Mouse (Mus musculus) gastrocnemius, adult 2 months (tissue): ENCODE data around the gene Gmpr. TPM values are rescaled to one million over a fixed set of nuclear protein-coding genes. Genes with fewer than 3 reads are reported as not detected.
"Not testable (repeated sequence)": the region's sequence is repeated elsewhere in the genome, so short reads cannot be mapped to it uniquely, and the experiment has no call there.

Source experiments
- DNase-seq: peaks from one replicate; pipeline ENCODE4 v3.0.0; 2022
- H3K27ac ChIP-seq: fragments of 200-600 bp; 2 replicates; pipeline ENCODE4 v1.8.1; 2022; ENCODE audit warnings: mild to moderate bottlenecking
- H3K4me3 ChIP-seq: fragments of 200-600 bp; 2 replicates; pipeline ENCODE4 v1.8.1; 2022; ENCODE audit warnings: mild to moderate bottlenecking, moderate library complexity
- CTCF ChIP-seq: fragments of 200-600 bp; IDR thresholded peaks from 2 replicates; pipeline ENCODE4 v1.8.1; 2022; ENCODE audit warnings: antibody characterized with exemption, mild to moderate bottlenecking, moderate library complexity
- intact Hi-C: fragments of 180-260 bp; cut with DNase I; formaldehyde crosslinking; loops from one replicate; pipeline ENCODE4 v1.15.1; 2025
- total RNA-seq, 2 experiments: library from RNA; stranded (reverse); gene quantifications; 2 replicates each; pipeline ENCODE4 v1.2.3; 2021

Gene Gmpr
- total RNA-seq, 2 experiments from 2014 or later = 152 to 185 TPM

DNA sequence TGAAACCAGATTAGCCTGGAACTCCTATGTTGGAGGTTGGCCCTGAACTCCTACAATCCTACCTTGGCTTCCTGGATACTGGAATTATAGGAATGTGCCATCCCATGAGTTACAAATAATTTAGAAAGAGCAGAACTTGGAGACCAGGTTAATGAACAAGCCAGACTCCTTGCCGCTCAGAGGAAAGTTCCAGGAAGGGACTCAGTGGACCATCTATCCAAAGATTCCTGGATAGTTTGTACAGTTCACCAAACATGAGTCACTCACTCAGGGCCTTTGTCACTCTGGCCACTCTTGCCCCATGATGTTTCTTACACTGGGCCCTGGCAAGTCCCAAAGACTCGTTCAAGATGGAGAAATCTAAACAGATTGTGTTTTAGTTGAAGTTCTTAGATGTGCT, 24.0 kb upstream of the Gmpr start:
- intact Hi-C loops = no loop called here
- no peak for TF ChIP-seq CTCF
- Histone ChIP-seq H3K4me3 (no peak overlapping the region), H3K27ac (no peak overlapping the region)
- no peak for DNase-seq

DNA sequence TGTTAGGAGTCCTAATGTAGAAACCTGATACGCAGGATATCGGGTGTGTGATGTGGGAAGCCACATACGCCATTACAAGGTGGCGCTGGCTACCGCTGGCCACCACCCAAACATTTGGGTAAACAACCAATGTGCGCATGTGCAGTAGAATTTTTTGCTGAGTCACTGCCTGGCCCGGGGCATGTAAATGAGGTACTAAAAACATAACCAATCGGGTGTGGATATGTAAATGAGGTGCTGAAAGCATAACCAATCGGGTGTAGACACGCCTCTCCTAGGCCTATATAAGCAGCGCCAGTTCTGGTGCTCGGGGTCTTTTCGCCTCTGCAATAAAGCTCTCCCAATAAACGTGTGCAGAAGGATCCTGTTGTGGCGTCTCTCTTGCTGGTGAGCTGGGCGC, 23.3 kb upstream of the Gmpr start:
- H3K27ac ChIP-seq, H3K4me3 ChIP-seq, intact Hi-C loops, DNase-seq: not testable (repeated sequence)

DNA sequence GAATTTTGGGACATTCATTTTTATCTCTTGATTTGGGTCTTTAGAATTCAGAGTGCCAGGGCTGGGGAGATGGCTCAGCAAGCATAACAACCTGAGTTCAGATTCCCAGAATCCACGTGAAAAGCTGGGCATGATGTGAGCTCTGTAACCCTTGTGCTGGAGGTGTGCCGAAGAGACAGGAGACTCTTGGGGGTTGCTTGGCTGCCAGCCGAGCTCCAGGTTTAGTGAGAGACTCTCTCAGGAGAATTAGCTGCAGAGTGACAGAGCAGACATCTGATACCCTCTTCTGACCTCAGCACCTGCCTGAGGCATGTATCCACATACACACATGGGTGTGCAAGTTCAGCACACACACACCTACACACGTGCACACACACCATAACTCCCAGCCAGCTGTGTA, 21.6 kb upstream of the Gmpr start:
- Histone ChIP-seq H3K27ac (no peak overlapping the region), H3K4me3 (no peak overlapping the region)
- DNase-seq = peak; percentile 28
- intact Hi-C loops = no loop called here
- TF ChIP-seq CTCF = no peak

DNA sequence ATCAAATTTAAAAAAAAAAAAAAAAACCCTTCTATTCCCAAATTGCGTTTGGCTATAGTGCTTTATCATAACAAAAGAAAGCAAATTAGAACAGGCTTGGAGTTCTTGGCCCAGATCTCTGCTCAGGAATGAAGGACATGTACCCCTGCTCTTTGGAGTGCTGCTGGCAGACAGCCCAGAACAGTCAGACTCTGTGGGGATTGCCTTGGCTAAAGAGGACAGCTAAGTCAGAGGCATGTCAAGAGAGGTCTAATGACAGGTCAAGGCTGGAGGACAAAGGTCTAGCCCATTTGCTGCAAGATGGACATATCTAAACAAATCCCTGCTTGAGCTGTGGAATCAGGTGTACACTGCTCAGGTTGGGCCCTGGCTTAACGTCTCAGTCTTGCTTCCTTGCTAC, 20.6 kb upstream of the Gmpr start:
- no peak for TF ChIP-seq CTCF
- Histone ChIP-seq H3K27ac (no peak overlapping the region), H3K4me3 (no peak overlapping the region)
- intact Hi-C loops = no loop called here
- DNase-seq = peak; percentile 56

DNA sequence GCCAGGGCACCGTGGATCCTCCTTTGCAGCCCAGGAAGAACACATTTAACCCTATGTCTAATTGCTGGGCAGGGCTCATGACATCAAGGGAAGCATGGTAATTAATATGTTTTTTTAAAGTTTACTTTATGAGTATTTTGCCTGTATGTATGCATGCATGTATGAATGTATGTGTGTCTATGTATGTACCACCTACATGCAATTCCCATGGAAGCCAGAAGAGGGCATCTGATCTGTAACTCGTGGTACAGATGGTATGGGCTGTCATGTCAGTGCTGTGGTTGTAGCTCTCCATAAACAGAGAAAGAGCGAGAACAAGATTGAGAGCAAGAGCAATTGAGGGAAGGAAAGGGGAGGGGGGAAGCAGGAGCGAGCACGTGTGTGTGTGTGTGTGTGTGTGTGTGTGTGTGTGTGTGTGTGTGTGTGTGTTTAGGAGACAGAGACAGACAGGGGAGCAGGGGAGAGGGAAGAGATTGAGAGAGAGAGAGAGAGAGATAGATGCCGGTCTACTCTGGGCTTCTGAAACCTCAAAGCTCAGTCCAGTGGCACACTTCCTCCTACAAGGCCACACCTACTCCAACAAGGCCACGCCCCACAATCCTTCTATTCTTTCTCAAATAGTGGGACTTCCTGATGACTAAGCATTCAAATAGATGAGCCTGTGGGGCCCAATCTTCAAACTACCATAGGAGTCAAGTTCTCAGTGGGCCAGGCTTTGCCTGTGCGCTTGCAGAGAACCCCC, 15.1 kb upstream of the Gmpr start:
- intact Hi-C loops = no loop called here
- peak; percentile 28; the same call in 1 of the 2 replicates for TF ChIP-seq CTCF
- DNase-seq = no peak
- Histone ChIP-seq H3K27ac (no peak overlapping the region), H3K4me3 (no peak overlapping the region)

GRCm38 (mm10) chr13:45493846-45494245, 13.4 kb upstream of the Gmpr start:
- H3K27ac ChIP-seq = no peak overlapping the region
- DNase-seq = no peak
- no peak for TF ChIP-seq CTCF
- no peak overlapping the region for H3K4me3 ChIP-seq
- intact Hi-C loops = no loop called here

DNA sequence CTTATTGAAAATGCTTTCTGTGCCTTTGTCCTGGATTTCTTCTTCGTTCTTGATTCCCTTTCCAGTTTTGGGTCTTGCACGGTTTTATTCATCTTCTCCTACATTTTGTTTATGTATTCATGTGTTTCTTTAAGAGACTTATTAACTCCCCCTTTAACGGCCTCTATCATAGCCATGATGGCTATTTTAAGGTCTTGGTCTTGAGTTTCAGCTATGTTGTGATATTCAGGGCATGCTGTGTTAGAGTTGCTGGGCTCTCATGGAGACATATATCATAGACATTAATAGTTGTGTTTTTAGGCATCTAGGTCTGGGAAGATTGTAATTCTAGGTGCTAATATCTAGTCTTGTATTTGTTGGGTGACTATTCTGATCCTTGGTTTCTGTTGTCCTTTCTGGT, 8.6 kb upstream of the Gmpr start:
- Histone ChIP-seq H3K4me3 (peak overlapping the region; percentile 65), H3K27ac (peak overlapping the region; percentile 91)
- no peak for DNase-seq
- no peak for TF ChIP-seq CTCF
- intact Hi-C loops = no loop called here

- no peak for TF ChIP-seq CTCF
- intact Hi-C loops = no loop called here
- DNase-seq = peak; percentile 35
- H3K4me3 ChIP-seq = peak overlapping the region; percentile 65
- H3K27ac ChIP-seq = peak overlapping the region; percentile 91
Measured at GRCm38 (mm10) chr13:45499391-45499790, 7.9 kb upstream of the Gmpr start.

- no peak for TF ChIP-seq CTCF
Measured at GRCm38 (mm10) chr13:45499906-45500305, 7.3 kb upstream of the Gmpr start.

GRCm38 (mm10) chr13:45502791-45503190, 4.5 kb upstream of the Gmpr start:
- H3K27ac ChIP-seq = no peak overlapping the region
- H3K4me3 ChIP-seq = no peak overlapping the region

More at GRCm38 (mm10) chr13:45499906-45500305, 7.3 kb upstream of the Gmpr start:
- DNase-seq = no peak
- H3K4me3 ChIP-seq = peak overlapping the region; percentile 65; the same call in 1 of the 2 replicates
- H3K27ac ChIP-seq = peak overlapping the region; percentile 91
- intact Hi-C loops = no loop called here

GRCm38 (mm10) chr13:45505546-45505945, 1.7 kb upstream of the Gmpr start:
- no peak for DNase-seq
- Histone ChIP-seq H3K27ac (no peak overlapping the region), H3K4me3 (no peak overlapping the region)
- intact Hi-C loops = no loop called here
- TF ChIP-seq CTCF = no peak

More at GRCm38 (mm10) chr13:45502791-45503190, 4.5 kb upstream of the Gmpr start:
- intact Hi-C loops = no loop called here
- DNase-seq = no peak
- TF ChIP-seq CTCF = no peak

- intact Hi-C loops = no loop called here
- peak overlapping the region; percentile 97 for H3K27ac ChIP-seq
- TF ChIP-seq CTCF = peak; percentile 30
- DNase-seq = peak; percentile 89
- peak overlapping the region; percentile 89 for H3K4me3 ChIP-seq
Measured at GRCm38 (mm10) chr13:45508495-45508894, 1.3 kb downstream of the Gmpr start.

- intact Hi-C loops = no loop called here
- no peak for DNase-seq
- peak overlapping the region; percentile 89 for H3K4me3 ChIP-seq
- peak overlapping the region; percentile 97 for H3K27ac ChIP-seq
- TF ChIP-seq CTCF = no peak
Measured at GRCm38 (mm10) chr13:45509366-45509765, 2.1 kb downstream of the Gmpr start.
